Mouse (Mus musculus): ENCODE data around the gene Wdr90.
"Not testable (repeated sequence)": the region's sequence is repeated elsewhere in the genome, so short reads cannot be mapped to it uniquely, and the experiment has no call there.

The Wdr90 gene

DNA sequence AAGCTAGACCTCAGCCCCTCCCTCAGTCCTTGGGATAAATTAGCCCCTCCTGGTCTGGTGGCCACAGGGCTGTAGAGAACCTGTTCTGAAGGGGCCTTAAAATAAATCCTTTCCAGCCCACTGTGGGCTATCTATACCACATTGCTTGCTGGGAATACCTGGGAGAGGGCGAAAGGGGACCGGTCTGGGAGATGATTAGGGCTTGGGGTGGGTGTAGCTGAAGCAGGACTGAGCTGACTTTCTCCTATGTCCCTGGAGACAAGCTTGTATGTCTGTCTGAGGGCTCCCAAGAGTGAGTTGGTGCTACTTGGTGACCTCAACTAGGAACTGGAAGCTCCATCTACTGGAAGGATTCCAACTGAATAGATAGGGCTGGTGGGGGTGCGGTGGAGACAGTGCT is 15.7 kb upstream of the Wdr90 start:
- no peak for DNase-seq (ENCODE audit: low read depth, low spot score)

DNA sequence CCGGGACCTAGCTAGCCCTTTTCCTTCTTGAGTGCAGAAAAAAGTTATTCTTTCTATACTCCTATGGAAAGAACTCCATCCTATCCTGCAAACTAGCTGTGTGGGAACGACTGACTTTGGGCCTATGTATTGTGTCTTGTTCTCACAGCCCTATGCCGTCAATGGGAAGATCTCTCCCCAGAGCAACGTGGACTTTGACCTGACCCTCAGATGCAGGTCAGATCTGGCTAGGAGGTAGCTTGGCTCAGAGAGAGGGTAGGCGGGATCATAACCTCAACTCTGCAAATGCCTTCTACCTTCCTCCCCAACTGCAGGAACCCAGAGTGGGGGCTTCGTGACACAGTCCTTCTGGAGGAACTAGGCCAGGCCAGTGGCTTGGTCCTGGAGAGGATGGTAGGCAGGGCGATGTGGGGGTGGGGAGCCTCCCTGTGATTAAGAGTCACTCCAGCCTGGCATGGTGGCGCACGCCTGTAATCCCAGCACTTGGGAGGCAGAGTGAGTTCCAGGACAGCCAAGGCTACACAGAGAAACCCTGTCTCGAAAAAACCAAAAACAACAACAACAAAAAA is 15.1 kb upstream of the Wdr90 start:
- no peak for DNase-seq (ENCODE audit: low read depth, low spot score)

DNA sequence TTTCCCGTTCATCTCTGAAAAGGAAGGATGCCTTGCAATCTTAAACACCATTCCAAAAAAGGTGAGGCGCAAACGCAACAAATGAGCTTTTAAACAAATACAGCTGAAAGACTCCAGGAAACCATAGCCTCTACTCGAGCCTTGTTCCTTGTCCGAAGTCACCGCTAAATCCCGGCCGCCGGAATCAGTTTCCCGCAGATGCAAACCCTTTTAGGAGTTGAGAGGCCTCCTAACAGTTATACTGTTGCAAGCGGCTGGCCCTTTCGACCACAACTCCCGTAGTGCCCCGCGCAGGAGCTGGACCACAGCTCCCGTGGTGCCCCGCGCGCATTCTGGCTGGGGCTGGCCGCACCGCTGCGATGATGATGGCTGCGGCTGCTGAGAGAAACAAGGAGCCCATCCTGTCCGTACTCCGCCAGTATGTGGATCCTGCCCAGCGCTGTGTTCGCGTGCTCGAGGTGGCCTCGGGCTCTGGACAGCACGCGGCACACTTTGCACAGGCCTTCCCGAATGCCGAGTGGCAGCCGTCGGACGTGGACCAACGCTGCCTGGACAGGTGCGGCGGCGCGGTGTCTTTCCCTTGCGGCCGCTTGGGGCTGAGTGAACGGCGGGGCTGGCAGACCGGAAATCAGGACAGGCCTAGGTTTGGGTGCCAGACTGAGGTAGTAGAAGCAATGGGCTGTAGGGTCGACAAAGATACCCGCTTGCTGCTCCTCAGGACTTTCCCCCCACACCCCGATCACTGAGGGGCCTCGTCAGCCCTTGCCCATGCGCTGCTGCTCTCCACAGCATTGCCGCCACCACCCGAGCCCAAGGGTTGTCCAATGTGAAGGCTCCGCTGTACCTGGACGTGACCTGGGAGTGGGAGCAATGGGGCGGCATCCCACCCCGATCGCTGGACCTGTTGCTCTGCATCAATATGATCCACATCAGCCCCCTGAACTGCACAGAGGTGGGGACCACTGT is 14.2 kb upstream of the Wdr90 start:
- peak; percentile 66 for DNase-seq (ENCODE audit: low read depth, low spot score)

DNA sequence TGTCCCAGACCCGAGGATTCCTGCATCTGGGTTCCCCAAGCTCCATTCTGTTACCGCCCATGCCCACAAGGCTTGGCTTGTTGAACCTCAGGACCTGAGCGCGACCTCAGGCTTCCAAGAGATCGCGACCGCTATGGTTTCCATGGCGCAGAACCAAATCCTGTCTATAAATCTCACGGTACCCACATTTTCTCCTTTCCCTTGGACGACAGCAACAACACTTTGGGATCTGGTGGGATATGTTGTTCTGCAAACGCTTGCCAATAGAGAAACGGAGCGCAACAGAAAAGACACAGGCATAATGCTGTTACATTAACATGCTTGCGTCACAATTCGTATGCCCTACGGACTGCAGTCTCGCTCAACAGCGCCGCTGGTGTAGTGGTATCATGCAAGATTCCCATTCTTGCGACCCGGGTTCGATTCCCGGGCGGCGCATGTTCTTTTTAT is 13.4 kb upstream of the Wdr90 start, which contains the start of gene Mettl26:
Gene Mettl26, plus strand, starts transcription at position 354 of the 450 bp plus-strand sequence.
- peak; percentile 82 for DNase-seq (ENCODE audit: low read depth, low spot score)

DNA sequence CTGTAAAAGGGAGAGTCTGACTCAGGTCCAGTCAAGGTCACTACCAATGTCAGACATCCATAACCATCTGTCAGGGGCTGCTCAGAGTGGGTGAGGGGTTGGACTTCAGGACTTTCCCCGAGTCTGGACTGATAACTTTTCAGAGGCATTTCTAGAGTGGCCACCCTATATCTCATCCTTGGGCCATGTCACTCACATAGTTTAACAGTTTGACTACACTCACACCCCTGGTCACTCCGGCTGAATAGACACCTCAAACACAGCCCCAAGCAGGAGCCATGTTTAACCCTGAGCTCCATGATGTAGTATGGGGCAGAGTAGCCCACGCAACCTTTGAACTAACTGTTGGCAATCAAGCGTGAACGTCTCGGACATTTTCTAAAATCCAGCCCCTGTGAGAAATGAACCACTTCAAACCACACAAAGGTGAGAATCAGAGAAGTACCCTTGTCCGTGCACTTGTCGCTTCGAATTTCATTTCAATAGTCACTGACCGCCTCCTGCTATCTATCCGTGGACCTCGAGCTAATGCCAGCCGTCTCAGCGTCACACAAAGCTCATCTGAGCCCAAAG is 12.9 kb upstream of the Wdr90 start:
- DNase-seq (ENCODE audit: low read depth, low spot score) = no peak

DNA sequence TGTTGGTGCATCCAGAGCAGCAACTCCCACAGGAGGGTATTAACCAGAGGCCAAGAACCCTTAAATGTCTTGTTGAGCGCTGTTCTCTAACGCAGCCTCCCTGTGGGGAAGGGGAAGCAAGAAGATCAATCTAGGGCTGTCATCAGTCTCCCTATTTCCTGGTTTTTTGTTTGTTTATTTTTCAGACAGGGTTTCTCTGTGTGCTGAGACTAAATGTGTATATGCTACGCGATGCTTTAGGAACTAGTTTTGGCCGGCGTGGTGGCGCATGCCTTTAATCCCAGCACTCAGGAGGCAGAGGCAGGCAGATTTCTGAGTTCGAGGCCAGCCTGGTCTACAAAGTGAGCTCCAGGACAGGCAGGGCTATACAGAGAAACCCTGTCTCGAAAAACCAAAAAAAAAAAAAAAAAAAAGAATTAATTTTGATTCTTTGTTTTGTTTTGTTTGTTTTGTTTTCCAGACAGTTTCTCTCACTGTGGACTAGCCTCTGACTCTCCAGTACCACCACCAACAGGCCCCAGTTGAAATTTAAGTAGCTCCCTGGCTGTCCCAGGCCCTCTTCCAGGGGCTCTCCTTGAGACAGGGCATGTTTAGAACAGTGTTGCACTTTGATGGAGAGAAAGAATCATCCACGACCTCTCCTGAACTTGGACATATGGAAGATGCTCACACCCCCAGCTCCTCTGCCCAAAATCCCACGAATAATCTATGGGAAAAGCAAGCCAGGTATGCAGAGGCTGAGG is 12.3 kb upstream of the Wdr90 start:
- DNase-seq (ENCODE audit: low read depth, low spot score) = no peak

DNA sequence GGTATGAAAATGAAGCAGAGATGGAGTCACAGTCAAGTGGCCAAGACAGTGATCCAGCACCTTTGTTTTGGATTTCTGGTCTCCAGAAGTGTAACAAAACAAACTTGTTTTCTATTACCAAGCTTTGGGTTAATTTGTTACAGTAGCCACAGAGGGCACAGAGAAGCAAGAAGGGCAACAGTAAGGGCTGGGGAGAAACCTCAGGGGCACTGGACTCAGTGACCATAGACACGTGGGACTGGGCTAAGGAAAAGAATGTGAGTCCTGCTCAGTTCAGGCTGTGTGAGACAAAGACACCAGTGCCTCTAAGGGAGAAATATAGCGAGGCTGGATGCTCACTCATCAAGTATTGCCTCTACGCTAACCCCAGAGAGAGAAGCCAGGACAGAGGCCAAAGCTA is 11.4 kb upstream of the Wdr90 start:
- no peak for DNase-seq (ENCODE audit: low read depth, low spot score)

DNA sequence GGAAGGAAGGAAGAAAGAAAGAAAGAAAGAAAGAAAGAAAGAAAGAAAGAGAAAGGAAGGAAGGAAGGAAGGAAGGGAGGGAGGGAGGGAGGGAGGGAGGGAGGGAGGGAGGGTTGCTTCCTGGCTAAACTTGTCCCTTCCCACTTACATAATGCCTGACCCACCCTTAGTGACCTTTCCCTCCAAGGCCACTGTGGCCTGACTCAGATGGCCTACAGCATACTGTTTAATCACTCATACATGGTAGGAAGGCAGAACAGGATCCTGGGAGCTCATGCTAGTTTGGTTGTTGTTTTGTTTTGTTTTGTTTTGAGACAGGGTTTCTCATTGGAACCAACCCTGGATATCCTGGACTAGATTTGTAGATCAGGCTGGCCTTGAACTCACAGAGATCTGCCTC is 10.3 kb upstream of the Wdr90 start:
- DNase-seq (ENCODE audit: low read depth, low spot score) = not testable (repeated sequence)

DNA sequence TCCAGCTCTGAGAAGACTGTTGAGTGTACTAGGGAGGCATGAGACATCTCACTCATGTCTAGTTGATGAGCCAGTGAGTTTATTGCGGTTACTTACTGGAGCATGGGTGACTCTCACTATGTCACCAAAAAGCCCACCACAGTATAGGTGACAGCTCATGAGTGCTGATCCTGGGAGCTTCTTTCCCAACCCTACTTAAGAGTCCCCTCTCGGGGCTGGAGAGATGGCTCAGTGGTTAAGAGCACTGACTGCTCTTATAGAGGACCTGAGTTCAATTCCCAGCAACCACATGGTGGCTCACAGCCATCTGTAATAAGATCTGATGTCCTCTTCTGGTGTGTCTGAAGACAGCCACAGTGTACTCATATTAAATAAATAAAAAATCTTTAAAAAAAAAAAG is 8.7 kb upstream of the Wdr90 start:
- DNase-seq (ENCODE audit: low read depth, low spot score) = no peak

DNA sequence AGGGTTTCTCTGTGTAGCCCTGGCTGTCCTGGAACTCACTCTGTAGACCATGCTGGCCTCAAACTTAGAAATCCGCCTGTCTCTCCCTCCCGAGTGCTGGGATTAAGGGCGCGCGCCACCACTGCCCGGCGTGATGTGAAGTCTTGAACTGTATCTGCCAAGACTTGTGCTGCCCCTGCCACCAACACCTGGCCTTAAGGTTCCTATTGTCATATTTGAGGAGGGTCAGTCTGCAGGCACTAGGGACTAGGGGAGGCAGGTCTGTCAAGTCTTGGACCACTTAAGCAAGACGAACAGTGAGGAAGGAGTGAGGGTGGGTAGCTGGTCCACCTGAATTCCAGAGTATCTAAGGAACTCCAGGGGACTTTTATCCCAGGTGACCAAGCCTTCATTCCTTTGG is 8.2 kb upstream of the Wdr90 start:
- DNase-seq (ENCODE audit: low read depth, low spot score) = no peak

DNA sequence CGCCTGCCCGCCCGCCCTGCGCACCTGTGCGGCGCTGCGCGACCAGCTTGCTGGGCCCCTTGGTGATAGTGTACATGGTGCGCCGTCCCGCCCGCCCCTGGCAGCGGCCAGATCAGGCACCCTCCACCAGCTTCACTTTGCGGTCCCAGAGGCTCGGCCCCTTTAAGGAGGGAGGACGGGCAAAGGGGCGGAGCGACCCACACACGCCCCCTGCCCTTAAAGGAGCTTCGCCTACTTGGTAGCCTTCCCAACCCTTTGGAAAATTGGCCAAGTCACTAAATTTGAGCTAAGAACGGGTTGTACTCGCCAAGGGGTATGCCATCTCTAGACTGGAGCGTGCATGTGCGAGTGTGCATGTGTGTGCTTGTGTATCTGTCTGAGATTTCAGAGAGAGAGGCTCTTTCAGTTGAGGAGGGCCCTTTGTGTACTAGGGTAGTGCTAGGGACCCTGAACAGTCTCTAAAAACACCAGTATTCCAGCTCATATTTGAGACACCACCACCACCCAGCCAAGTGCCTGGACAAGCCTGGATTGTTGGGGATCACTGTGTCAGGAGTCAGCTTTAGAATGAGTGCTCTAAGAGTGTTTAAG is 7.4 kb upstream of the Wdr90 start, which contains the start of gene Mcrip2:
Gene Mcrip2, minus strand, starts transcription at position 164 of the 591 bp plus-strand sequence.
- no peak for DNase-seq (ENCODE audit: low read depth, low spot score)

DNA sequence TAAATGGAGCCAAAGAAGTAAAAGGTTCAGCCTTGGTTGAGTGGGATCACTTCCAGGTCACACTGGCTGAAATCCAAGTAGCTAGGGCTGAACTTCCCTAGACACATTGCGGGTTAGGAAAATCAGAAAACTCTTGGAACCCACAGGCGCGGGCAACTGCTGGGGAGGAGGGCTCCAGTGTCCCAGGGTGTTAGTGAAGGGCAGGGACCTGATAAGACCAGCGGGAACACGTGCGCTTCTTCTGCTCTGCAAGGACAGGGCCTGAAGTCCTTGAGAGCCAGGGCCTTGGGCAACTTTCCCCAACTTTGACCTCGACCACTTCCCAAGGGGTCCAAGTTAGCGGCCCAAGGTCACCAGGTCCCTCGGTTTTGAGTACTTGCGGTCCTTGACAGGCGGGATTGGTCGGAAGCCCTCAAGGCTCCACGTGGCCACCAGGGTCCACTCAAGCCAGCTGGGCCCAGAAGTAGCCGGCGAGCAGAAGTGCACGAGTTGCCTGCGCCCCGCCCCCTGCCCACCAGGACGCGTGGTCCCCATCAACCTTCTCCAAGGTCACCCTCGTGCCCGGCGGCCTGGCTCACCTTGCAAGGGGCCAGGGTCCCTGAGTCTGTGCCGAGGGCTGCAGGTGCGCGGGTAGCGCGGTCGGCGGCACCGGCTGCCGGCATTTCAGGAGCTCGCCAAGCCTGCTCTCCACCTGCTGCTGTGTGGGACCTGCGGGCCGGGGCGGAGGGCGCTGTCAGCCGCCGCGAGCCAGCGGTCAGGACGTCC is 6.7 kb upstream of the Wdr90 start:
- DNase-seq (ENCODE audit: low read depth, low spot score) = no peak

DNA sequence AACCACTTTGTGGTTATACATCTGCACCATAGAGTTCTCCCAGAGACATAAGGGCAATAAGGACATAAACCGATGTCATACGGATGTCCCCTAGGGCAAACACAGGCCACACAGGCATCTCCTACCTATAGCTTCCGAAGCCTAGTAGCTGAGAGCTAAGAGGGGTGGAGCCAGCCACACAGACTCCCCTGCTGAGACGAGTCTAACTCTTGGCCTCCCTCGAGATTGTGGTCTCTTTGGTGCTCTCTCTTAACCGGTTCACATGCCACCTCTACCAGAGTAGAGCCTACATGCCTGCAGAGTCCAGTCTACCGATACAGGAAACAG is 6.2 kb upstream of the Wdr90 start:
- DNase-seq (ENCODE audit: low read depth, low spot score) = no peak

DNA sequence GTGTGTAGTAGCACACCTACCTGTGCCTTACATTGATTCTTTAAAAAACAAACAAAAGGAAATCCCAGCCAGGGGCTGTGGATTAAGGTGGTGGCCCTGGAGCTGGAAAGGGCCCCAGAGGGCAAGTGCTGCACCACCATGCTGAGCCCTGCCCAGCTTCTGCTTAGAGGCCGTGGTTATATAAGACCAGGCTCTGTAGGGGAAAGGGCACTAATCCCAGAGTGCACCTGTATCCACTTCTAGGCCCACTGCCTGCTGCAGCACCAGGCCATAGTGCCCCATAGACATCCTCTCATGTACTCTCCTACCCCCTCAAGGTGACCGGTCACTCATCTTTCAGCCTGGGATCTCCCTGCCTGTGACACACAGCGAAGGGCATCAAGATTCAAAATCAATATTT is 4.9 kb upstream of the Wdr90 start:
- no peak for DNase-seq (ENCODE audit: low read depth, low spot score)

DNA sequence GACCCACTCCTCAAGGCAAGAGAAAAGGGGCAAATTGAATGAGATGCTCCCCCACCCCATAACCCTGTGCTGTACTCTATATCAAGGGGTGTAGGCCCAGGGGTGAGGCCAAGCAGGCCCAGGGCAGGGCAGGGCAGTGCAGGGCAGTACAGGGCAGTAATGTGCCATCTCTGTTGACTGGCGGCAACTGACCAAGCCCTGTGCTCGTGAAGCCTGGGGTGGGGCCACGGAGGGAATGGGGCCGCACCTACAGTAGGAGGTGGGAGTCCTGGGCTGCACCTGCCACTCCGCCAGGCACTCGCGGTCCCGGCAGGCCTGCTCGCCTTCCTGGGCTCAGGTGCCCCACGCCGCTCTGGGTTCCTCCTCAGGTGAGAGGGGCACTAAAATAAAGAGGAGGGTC is 4.0 kb upstream of the Wdr90 start:
- DNase-seq (ENCODE audit: low read depth, low spot score) = no peak

DNA sequence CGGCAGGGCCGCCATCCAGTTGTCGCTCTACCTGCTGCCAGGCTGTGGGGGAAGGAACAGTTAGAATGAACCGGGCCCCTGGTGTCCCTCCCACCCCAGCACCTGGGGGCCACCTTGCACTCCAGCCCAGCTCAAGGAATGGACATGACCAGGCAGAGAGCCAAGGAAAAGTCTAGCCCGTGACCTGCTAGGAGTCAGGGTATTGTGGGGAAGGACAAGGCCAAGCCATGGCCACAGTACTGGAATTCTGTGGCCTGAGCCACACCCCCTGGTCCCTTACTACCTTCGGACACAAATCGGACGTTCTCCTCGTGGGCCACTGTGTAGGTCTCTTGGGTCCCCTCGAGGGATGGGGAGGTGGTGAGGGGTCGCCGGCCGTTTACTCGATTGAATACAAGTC is 3.0 kb upstream of the Wdr90 start:
- no peak for DNase-seq (ENCODE audit: low read depth, low spot score)

DNA sequence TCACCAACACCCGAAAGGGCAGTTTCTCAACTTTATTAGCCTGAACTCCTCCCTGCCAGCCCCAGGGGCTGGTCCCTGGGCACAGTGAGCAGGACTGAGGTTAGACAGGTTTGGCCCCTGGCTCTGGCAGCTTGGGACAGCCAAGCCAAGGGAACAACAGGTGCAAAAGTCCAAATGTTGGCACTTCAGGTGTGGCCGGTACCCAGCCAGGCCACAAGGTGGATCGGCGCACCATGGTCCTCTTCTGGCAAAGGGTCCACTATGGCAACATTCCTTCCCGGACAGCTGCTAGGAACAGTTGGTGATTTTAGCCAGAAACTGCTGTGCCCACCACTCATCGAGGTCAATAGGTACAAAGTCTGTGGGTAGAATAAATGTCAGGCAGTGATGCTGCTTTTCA is 2.4 kb upstream of the Wdr90 start:
- DNase-seq (ENCODE audit: low read depth, low spot score) = no peak

DNA sequence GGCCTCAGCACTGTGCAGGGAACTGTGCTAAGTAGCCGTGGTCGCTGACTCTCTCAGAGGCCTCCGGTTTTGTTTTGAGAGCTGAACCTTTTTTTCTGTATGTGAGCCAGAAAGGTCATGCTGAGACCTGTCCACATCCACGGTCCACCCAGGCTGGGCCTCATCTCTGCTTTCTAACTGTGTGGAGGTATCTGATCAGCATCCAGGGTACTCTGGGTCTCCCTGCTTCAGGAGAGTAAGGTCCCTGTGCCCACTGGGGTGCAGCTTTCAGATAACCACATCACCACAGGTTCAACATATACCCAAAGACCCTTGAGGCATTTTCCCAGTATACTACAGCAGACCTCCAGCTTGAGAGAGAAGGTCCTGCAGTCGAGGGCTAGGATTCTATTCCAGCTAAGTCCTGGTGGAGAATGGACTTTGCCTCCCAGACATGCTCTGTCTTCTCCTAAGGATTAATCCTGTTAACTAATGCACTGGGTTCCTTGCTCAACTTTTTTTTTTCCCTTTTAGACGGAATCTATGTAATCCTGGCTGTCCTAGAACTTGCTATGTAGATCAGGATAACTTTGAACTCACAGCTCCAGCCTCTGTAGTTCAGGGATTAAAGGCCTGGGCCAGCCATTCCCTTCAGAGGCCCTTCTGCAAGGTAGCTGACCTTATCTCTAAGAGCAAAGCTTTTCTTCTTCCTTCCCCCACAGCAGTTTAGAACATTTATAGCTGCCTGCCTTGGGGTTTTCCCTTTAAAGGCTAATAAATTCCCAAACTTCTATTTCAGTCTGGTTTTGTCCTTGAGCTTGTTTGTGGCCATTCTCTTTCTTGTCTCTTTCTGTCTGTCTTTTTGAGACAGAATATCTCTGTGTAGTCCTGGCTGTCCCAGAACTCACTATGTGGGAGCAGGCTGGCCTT is 657 bp upstream of the Wdr90 start:
- DNase-seq (ENCODE audit: low read depth, low spot score) = no peak

DNA sequence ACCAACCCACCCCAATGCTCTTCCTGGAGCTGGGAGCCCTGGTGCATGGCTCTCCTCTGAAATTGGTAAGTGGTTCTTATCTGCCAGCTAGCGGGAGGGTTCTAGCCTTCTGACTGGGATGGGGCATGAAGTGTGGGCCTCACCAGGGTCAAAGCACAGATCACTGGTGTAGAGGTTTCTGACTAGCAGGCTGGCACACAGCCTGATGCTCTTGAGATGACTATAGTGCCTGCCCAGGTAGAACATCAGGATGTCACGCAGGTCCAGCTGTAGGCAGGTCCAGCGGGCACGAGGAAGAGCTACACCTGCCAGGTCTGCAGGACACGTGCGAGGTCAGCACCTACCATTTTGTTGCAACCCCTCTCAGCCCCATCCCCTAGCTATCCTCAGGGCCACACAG is 1.1 kb downstream of the Wdr90 start:
- DNase-seq (ENCODE audit: low read depth, low spot score) = no peak

DNA sequence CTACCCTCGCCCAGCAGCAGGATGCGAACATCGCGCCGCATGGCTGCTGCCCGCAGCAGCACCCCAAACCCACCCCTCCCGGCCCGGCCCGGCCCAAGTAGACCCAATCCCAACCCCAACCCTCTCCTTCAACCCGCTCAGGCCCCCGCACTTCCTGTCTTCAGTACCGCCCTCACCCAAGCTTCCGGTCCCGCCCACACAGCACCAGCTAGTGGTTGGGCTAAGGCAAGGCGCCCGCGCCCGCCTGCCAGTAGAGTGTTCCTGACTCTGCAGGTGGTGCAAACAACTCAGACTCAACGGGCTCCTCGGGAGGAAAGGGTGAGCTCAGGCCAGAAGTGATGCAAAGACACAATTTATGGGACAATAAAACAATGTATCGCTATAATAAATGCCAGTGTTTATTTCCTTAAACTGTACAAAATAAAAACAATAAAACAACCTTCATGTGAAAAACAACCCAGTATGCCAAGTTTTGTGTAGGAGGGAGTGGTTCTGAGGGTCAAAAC is 16.9 kb downstream of the Wdr90 start, which contains the start of gene Rhot2:
Gene Rhot2, minus strand, starts transcription at position 456 of the 506 bp plus-strand sequence.
- peak; percentile 85 for DNase-seq (ENCODE audit: low read depth, low spot score)
